Mouse (Mus musculus): ENCODE data around the gene Phf2. TPM values are rescaled to one million over a fixed set of nuclear protein-coding genes. Genes with fewer than 3 reads are reported as not detected.

Phf2 gene
- polyA plus RNA-seq, 1 experiment: 29.4 TPM

DNA sequence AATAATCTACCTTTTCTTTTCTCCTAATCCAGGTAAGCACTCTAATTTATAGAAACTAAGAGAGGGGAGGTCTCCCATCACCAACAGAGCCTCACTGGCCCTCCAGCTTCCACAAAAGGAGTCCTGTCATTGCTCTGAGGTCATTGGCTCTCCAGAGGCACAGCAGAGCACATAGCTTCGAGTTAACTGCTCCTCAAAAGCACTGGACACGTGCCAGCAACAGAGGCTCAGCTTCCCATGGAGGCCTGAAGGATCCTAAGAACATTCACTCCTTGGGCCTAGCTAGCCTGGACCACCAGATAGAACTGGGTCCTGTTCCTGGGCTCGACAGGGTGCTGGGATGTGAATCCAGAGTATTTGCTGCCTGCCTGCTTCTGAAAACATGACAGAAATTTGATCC lies 21.8 kb downstream of the Phf2 start:
- no peak for TF ChIP-seq CTCF (IDR thresholded peaks at IDR 0.05; ENCODE audit: borderline replicate concordance, insufficient read depth, low read length)
- TF ChIP-seq POLR2A (IDR thresholded peaks at IDR 0.05; ENCODE audit: low read depth, low read length): no peak
- H3K4me3 ChIP-seq (ENCODE audit: insufficient read depth, low read length): no peak overlapping the region
- no peaks in the 10 kb centered on the region for H3K4me1 ChIP-seq (ENCODE audit: control insufficient read depth, insufficient read depth, low read length)
- H3K27ac ChIP-seq (ENCODE audit: insufficient read depth, low read length): no peak overlapping the region

DNA sequence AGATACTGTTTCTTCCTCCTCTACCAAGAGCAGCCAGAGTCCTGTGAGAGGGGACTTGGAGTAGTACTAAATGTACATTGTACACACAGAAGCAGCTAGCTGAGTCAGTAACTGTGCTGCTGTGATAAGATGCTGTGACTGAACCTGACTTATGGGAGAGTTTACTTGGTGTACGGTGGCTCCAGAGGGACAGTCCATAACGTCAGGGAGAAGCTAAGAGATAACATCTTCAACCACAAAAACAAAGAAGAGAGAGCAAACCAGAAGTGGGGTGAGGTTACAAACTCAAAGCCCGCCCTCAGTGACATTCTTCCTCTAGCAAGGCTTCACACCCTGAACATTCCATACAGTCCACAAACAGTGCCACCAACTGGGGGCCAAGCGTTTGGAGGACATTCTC lies 25.6 kb downstream of the Phf2 start:
- H3K27ac ChIP-seq (ENCODE audit: insufficient read depth, low read length): no peak overlapping the region
- H3K4me3 ChIP-seq (ENCODE audit: insufficient read depth, low read length): no peak overlapping the region
- no peak for TF ChIP-seq POLR2A (IDR thresholded peaks at IDR 0.05; ENCODE audit: low read depth, low read length)
- TF ChIP-seq CTCF (IDR thresholded peaks at IDR 0.05; ENCODE audit: borderline replicate concordance, insufficient read depth, low read length): no peak
- peaks cover 4% of the 10 kb centered on the region for H3K4me1 ChIP-seq (ENCODE audit: control insufficient read depth, insufficient read depth, low read length)

- no peak overlapping the region for H3K4me3 ChIP-seq (ENCODE audit: insufficient read depth, low read length)
- TF ChIP-seq POLR2A (IDR thresholded peaks at IDR 0.05; ENCODE audit: low read depth, low read length) (no peak), CTCF (IDR thresholded peaks at IDR 0.05; ENCODE audit: borderline replicate concordance, insufficient read depth, low read length) (no peak)
- no peak overlapping the region for H3K27ac ChIP-seq (ENCODE audit: insufficient read depth, low read length)
- peaks cover 5% of the 10 kb centered on the region for H3K4me1 ChIP-seq (ENCODE audit: control insufficient read depth, insufficient read depth, low read length)
Observed at GRCm38 (mm10) chr13:48843530-48843929, 27.4 kb downstream of the Phf2 start.

DNA sequence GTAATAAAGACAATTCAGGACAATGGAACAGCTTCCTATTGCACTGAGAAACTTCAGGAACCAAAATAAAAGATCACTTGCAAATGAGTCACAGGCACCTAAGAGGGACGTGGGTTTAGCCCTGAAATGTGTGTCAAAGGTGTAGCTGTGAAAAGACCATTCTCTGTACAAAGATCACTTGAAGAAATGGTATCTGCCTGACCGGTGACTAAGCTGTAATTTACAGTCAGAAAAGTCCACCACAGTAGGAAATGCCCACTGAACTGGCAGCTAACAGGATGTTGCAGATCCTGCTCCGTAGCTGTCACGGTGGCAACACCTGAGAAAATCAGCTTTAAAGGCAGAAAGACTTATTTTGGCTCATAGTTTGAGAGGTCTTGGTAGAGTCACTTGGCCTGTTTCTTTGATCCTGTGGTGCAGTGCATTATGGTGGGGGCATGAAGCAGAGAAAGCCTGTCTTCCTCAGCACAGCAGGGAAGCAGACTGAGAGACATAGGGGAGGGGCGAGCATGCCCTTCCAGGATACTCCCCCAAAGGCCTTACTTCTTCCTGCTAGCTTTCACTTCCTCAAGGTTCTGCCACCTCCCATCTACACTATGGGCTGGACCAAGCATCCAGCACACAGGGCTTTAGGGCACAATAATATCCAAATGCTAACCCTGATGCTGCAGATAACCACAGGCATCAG lies 28.9 kb downstream of the Phf2 start:
- TF ChIP-seq POLR2A (IDR thresholded peaks at IDR 0.05; ENCODE audit: low read depth, low read length) (no peak), CTCF (IDR thresholded peaks at IDR 0.05; ENCODE audit: borderline replicate concordance, insufficient read depth, low read length) (no peak)
- Histone ChIP-seq H3K4me1 (ENCODE audit: control insufficient read depth, insufficient read depth, low read length) (peaks cover 5% of the 10 kb centered on the region), H3K4me3 (ENCODE audit: insufficient read depth, low read length) (no peak overlapping the region), H3K27ac (ENCODE audit: insufficient read depth, low read length) (no peak overlapping the region)

GRCm38 (mm10) chr13:48838284-48838683 lies 32.6 kb downstream of the Phf2 start:
- TF ChIP-seq POLR2A (IDR thresholded peaks at IDR 0.05; ENCODE audit: low read depth, low read length) (no peak), CTCF (IDR thresholded peaks at IDR 0.05; ENCODE audit: borderline replicate concordance, insufficient read depth, low read length) (no peak)
- Histone ChIP-seq H3K27ac (ENCODE audit: insufficient read depth, low read length) (no peak overlapping the region), H3K4me3 (ENCODE audit: insufficient read depth, low read length) (no peak overlapping the region), H3K4me1 (ENCODE audit: control insufficient read depth, insufficient read depth, low read length) (peaks cover 5% of the 10 kb centered on the region)

DNA sequence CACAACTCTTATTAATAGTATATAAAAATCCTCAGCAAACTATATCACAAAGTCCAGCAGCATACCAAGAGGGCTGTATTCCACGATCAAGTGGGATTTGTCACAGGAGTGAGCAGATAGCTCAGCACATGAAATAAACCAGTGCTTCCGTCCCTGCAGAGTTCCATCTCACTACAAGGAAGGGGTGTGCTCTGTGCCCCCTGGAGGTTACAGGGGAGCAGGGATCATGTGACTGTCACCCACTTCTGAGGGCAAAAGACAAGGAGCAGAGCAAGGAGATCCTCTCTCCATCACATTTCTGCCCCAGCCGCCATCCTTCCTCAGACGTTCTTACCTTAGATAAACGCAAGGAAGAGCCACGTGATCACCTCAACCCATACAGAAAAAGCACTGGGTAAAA lies 33.4 kb downstream of the Phf2 start:
- TF ChIP-seq CTCF (IDR thresholded peaks at IDR 0.05; ENCODE audit: borderline replicate concordance, insufficient read depth, low read length) (no peak), POLR2A (IDR thresholded peaks at IDR 0.05; ENCODE audit: low read depth, low read length) (no peak)
- H3K27ac ChIP-seq (ENCODE audit: insufficient read depth, low read length): no peak overlapping the region
- H3K4me1 ChIP-seq (ENCODE audit: control insufficient read depth, insufficient read depth, low read length): peaks cover 5% of the 10 kb centered on the region
- H3K4me3 ChIP-seq (ENCODE audit: insufficient read depth, low read length): no peak overlapping the region

DNA sequence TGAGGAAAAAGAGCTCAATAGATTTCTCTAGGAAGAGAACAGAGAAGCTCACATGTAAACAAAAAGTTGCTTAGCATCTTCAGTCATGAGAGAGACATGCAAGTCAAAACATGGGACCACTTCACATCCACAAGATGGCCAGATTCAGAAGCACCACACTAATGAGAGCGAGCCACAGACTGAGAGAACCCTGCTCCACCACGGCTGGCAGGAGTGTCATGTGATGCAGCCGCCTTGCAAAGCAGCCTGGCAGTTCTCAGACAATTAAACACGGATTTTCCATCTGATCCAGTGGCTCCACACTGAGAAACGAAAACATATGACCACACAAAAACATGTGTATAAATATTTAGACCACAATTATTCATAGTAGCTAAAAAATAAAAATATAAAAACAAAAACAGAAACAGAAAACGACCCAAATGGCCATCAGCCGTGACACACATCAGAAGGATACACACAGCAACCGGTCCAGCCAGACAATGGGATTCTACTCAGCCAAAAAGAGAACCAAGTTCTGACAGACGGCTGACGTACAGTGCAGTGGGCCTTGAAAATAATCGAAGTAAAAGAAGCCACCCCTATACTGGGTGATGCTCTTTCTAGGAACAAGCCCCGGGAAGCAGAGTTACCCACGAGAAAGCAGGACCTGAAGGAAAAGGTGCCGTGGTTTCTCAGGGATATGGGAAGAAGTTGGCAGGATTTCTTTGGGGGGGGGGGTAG lies 40.2 kb downstream of the Phf2 start:
- Histone ChIP-seq H3K27ac (ENCODE audit: insufficient read depth, low read length) (no peak overlapping the region), H3K4me3 (ENCODE audit: insufficient read depth, low read length) (no peak overlapping the region), H3K4me1 (ENCODE audit: control insufficient read depth, insufficient read depth, low read length) (no peaks in the 10 kb centered on the region)
- TF ChIP-seq CTCF (IDR thresholded peaks at IDR 0.05; ENCODE audit: borderline replicate concordance, insufficient read depth, low read length) (no peak), POLR2A (IDR thresholded peaks at IDR 0.05; ENCODE audit: low read depth, low read length) (no peak)

DNA sequence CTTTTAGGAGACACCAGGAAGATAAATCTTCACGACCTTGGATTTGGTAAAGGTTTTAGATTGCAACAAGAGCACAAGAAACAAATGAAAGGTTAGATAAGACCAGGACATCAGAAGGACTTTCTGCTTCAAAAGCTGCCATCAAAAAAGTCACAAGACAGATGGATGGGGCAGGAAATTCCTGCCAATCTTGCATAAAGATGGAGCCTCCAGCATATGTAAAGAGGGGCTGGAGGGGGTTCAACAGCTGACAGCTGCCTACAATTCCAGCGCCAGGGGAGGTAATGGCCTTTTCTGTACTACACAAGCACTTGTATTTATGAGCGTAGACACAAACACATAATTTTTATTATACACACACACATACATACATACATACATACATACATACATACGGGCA lies 41.1 kb downstream of the Phf2 start:
- H3K4me3 ChIP-seq (ENCODE audit: insufficient read depth, low read length): no peak overlapping the region
- no peak overlapping the region for H3K27ac ChIP-seq (ENCODE audit: insufficient read depth, low read length)
- no peaks in the 10 kb centered on the region for H3K4me1 ChIP-seq (ENCODE audit: control insufficient read depth, insufficient read depth, low read length)
- TF ChIP-seq POLR2A (IDR thresholded peaks at IDR 0.05; ENCODE audit: low read depth, low read length) (no peak), CTCF (IDR thresholded peaks at IDR 0.05; ENCODE audit: borderline replicate concordance, insufficient read depth, low read length) (no peak)

DNA sequence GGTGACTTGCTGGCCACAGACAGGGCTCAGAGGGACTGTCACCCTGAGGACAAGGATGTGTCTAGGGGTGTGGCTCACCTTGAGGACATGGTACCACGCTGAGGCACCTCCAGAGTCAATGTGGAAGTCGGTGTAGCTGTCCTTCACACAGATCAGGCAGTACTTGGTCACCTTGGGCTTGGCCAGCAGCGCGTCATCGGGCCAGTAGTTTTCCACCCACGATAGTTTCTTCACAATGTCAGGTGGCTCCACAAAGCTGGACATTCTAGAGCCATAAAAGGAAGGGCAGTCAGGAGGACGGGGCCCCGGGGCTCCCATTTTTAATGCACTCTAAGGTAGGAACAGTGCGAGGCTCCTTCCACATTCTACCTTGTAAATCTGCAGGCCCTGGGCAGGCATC lies 48.0 kb downstream of the Phf2 start:
- no peak overlapping the region for H3K27ac ChIP-seq (ENCODE audit: insufficient read depth, low read length)

DNA sequence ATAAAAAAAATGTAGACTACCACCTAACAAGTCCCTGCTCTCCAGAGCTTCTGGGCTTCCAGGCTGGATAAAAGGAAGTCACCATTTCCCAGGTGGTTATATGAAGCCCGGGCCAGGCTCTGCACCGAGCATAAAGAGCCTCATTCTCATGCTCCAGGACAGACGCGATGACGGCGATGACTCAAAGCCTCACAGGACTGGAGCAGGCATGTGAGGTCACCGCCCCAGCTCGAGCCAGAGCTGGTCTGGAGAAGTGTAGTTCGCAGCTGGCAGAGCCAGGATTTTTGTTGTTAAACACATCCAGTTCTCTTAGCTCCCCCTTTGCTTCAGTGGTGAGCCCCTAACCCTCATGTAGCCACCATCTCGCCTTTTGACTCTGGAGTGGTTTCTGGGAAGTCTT lies 48.6 kb downstream of the Phf2 start:
- TF ChIP-seq CTCF (IDR thresholded peaks at IDR 0.05; ENCODE audit: borderline replicate concordance, insufficient read depth, low read length) (no peak), POLR2A (IDR thresholded peaks at IDR 0.05; ENCODE audit: low read depth, low read length) (no peak)
- H3K27ac ChIP-seq (ENCODE audit: insufficient read depth, low read length): no peak overlapping the region
- no peaks in the 10 kb centered on the region for H3K4me1 ChIP-seq (ENCODE audit: control insufficient read depth, insufficient read depth, low read length)
- no peak overlapping the region for H3K4me3 ChIP-seq (ENCODE audit: insufficient read depth, low read length)

More for the DNA sequence above, 48.0 kb downstream of the Phf2 start:
- TF ChIP-seq CTCF (IDR thresholded peaks at IDR 0.05; ENCODE audit: borderline replicate concordance, insufficient read depth, low read length) (no peak), POLR2A (IDR thresholded peaks at IDR 0.05; ENCODE audit: low read depth, low read length) (no peak)
- Histone ChIP-seq H3K4me3 (ENCODE audit: insufficient read depth, low read length) (no peak overlapping the region), H3K4me1 (ENCODE audit: control insufficient read depth, insufficient read depth, low read length) (no peaks in the 10 kb centered on the region)

Measured in embryonic fibroblast, embryonic 13.5 days (primary cell).